Mouse (Mus musculus) midbrain, postnatal 0 days (tissue): ENCODE results near the gene Paqr9. TPM values are rescaled to one million over a fixed set of nuclear protein-coding genes. Genes with fewer than 3 reads are reported as not detected.

Experiments used
- ATAC-seq: fragments of 200-750 bp; cut with Nextera tagmentation; 2 replicates; pipeline ENCODE4 v1.8.0; 2017; ENCODE audit warnings: moderate number of reproducible peaks, mild to moderate bottlenecking, moderate TSS enrichment, moderate library complexity; ENCODE audit not compliant: low FRiP score
- DNase-seq: peaks from one replicate; pipeline ENCODE4 v3.0.0-alpha.2; 2015; ENCODE audit warnings: low spot score
- H3K27ac ChIP-seq: fragments of 300-500 bp; sonication (generic); 2 replicates; pipeline ENCODE4 v1.5.1; 2014; ENCODE audit warnings: low read depth, mild to moderate bottlenecking, low read length, mixed read lengths
- H3K27me3 ChIP-seq: fragments of 300-500 bp; sonication (generic); 2 replicates; pipeline ENCODE4 v1.6.1; 2014; ENCODE audit warnings: low read length, control low read depth, mixed read lengths; ENCODE audit not compliant: insufficient read depth
- H3K36me3 ChIP-seq: fragments of 300-500 bp; sonication (generic); 2 replicates; pipeline ENCODE4 v1.6.1; 2014; ENCODE audit warnings: low read length, control low read depth, mixed read lengths; ENCODE audit not compliant: insufficient read depth
- H3K4me1 ChIP-seq: fragments of 300-500 bp; sonication (generic); 2 replicates; pipeline ENCODE4 v1.6.1; 2014; ENCODE audit warnings: mild to moderate bottlenecking, control low read depth, antibody characterized with exemption, low read length, mixed read lengths; ENCODE audit not compliant: insufficient read depth
- H3K4me2 ChIP-seq: fragments of 300-500 bp; sonication (generic); 2 replicates; pipeline ENCODE4 v1.6.1; 2014; ENCODE audit warnings: low read depth, mild to moderate bottlenecking, low read length, mixed read lengths; ENCODE audit not compliant: poor library complexity, severe bottlenecking
- H3K4me3 ChIP-seq: fragments of 300-500 bp; sonication (generic); 2 replicates; pipeline ENCODE4 v1.5.1; 2014; ENCODE audit warnings: low read depth, mild to moderate bottlenecking, low read length, moderate library complexity
- H3K9ac ChIP-seq: fragments of 300-500 bp; sonication (generic); replicated peaks from 2 replicates; pipeline ENCODE4 v1.6.1; 2014; ENCODE audit warnings: mild to moderate bottlenecking, low read length, moderate library complexity, mixed read lengths; ENCODE audit not compliant: poor library complexity, severe bottlenecking
- H3K9me3 ChIP-seq: fragments of 300-500 bp; sonication (generic); 2 replicates; pipeline ENCODE4 v1.6.1; 2016; ENCODE audit warnings: low read length, control low read depth
- CTCF ChIP-seq: IDR thresholded peaks from 2 replicates; pipeline ENCODE4 v1.5.1; 2016; ENCODE audit warnings: antibody characterized with exemption, mild to moderate bottlenecking
- WGBS: fragments of 180-500 bp; shearing (Covaris S2); extraction: QIAGEN DNeasy Blood & Tissue Kit; methylation state at CpG from one replicate; pipeline ENCODE4 v1.1.7; 2014; 5-methylcytosine and 5-hydroxymethylcytosine counted together
- polyA plus RNA-seq: library from polyadenylated mRNA; unstranded; fragments of >200 nt; fragmentation: Nextera tagmentation; extraction: Ambion mirVana; gene quantifications from 2 replicates; pipeline ENCODE4 v1.2.1, GENCODE M21; 2015
- total RNA-seq: library from RNA; depleted of rRNA; stranded (reverse); fragments of >200 nt; gene quantifications from 2 replicates; pipeline ENCODE4 v1.2.3, GENCODE M21; 2014

The Paqr9 gene
- total and polyA plus RNA-seq, 2 experiments from 2014 or later, result 6.5 to 29.5 TPM

DNA sequence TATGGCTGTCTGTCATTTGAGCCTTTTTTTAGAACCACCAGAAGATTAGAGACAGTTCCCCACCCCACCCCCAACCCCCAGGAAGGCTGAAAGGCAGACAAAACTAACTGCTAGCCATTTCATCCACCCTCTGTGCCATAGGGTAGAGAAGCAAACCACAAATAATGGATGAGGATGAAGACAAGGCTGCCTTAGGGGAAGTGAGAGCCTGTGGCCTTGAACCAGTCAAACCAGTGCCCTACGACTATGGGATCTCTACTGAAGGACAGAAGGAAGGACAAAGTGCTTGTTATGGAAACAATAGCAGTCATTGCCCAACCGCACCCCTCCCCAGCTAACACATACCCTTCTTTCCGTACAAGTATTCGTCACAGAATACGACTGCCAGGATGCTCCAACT lies 9.8 kb downstream of the Paqr9 start:
- no peaks in the 10 kb centered on the region for H3K9me3 ChIP-seq

DNA sequence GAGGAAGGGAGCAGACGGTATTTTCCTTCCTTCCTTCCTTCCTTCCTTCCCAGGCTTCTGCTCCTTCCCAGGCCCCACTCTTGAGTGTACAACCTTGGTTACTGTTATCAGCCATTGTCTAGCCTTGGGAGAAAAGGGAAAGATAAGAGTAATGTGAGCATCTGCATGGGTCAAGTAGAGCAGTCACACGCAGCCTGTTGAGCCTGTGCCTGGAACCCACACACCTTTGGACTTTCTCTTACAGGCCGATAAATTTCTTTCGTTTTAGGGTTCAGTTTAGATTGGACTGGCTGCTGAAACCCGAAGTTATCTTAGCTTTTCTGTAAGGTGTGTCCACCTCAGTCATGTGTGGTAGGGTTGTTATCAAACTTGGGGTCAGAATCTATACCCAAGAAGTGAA lies 10.5 kb downstream of the Paqr9 start:
- H3K27ac ChIP-seq, result no peak overlapping the region
- no peaks in the 10 kb centered on the region for H3K36me3 ChIP-seq
- WGBS, result 91% methylated on average over 5 of the region's 5 CpGs
- no peak overlapping the region for H3K4me3 ChIP-seq
- no peak for ATAC-seq
- no peak for DNase-seq
- no peak for TF ChIP-seq CTCF
- no peaks in the 10 kb centered on the region for H3K27me3 ChIP-seq
- no peaks in the 10 kb centered on the region; the same call in 1 of the 2 replicates for H3K4me1 ChIP-seq
- no peak overlapping the region for H3K4me2 ChIP-seq
- H3K9ac ChIP-seq, result no peak overlapping the region
- no peaks in the 10 kb centered on the region for H3K9me3 ChIP-seq

More for the DNA sequence above, 9.8 kb downstream of the Paqr9 start:
- Histone ChIP-seq H3K9ac (no peak overlapping the region), H3K4me3 (no peak overlapping the region), H3K27ac (no peak overlapping the region), H3K4me1 (no peaks in the 10 kb centered on the region; the same call in 1 of the 2 replicates), H3K4me2 (no peak overlapping the region), H3K27me3 (no peaks in the 10 kb centered on the region), H3K36me3 (no peaks in the 10 kb centered on the region)
- DNase-seq, result no peak
- WGBS, result 84% methylated on average over 5 of the region's 5 CpGs
- no peak for ATAC-seq
- TF ChIP-seq CTCF, result no peak

DNA sequence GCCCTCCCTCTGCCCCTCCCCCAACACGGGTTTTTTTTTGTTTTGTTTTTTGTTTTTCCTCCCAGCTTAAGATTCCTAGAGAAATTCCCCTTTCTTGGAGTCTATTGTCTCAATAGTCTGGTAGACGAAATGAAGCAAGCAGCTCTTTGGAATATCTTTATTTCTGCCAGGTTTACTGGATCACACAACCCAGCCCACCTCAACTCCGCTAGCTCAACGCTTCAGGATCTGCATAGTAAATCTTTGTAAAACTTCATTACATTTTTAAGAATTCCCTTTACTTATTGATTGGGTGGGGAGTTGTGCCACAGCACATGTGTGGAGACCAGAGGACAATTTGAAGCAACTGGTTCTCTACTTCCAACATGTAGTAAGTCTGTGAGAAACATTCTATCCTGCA lies 11.1 kb downstream of the Paqr9 start:
- Histone ChIP-seq H3K36me3 (no peaks in the 10 kb centered on the region), H3K4me2 (no peak overlapping the region), H3K9me3 (no peaks in the 10 kb centered on the region), H3K27me3 (no peaks in the 10 kb centered on the region), H3K27ac (no peak overlapping the region), H3K4me3 (no peak overlapping the region), H3K4me1 (no peaks in the 10 kb centered on the region; the same call in 1 of the 2 replicates), H3K9ac (no peak overlapping the region)
- TF ChIP-seq CTCF, result no peak
- WGBS, result 82% methylated on average over 4 of the region's 4 CpGs
- no peak for ATAC-seq
- DNase-seq, result no peak

DNA sequence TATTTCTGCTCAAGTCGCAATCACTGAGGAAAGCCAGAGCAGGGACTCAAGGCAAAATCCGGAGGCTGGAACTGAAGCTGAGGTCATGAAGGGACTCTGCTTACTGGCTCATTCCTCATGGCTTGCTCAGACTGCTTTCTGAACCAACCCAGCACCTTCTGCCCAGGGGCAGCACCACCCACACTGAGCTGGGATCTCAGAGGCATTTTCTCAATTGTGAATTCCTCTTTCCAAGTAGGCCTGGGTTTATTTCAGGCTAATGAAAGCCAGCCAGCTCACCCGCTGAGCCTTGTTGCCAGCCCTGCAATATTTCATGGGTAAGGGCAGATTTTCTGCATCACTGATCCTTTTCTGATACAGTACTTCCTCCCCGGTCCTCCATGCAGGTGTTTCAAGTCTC lies 12.0 kb downstream of the Paqr9 start:
- Histone ChIP-seq H3K36me3 (no peaks in the 10 kb centered on the region), H3K27me3 (no peaks in the 10 kb centered on the region), H3K27ac (no peak overlapping the region), H3K4me3 (no peak overlapping the region), H3K9me3 (no peaks in the 10 kb centered on the region), H3K4me2 (no peak overlapping the region), H3K9ac (no peak overlapping the region), H3K4me1 (no peaks in the 10 kb centered on the region; the same call in 1 of the 2 replicates)
- ATAC-seq (no peak), DNase-seq (no peak)
- 82% methylated on average over 4 of the region's 4 CpGs for WGBS
- TF ChIP-seq CTCF, result no peak

DNA sequence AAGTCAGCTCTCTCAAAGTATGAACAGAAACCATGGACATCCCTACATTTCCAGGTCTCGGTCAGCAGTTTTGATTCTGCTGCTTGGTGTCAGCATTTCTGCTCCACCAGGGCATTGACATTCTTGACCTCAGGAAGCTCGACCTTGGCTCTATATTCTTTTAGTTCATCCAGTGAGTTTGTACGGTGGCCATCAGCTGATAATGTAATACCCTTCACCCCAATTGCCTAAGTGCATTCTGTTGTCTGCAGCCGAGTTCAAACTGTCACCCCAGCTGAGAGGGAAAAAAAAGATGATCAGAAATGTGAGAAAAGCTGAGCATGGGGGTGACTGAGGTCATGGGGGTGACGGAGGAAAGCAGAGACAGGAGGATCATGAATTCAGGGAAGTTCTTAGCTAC lies 13.1 kb downstream of the Paqr9 start:
- H3K27ac ChIP-seq, result no peak overlapping the region
- DNase-seq (no peak), ATAC-seq (no peak)
- no peak overlapping the region for H3K4me2 ChIP-seq
- no peaks in the 10 kb centered on the region for H3K36me3 ChIP-seq
- H3K4me1 ChIP-seq, result no peaks in the 10 kb centered on the region
- no peaks in the 10 kb centered on the region for H3K27me3 ChIP-seq
- no peak overlapping the region for H3K9ac ChIP-seq
- WGBS, result 78% methylated on average over 5 of the region's 5 CpGs
- H3K9me3 ChIP-seq, result no peaks in the 10 kb centered on the region
- no peak overlapping the region for H3K4me3 ChIP-seq
- TF ChIP-seq CTCF, result no peak

DNA sequence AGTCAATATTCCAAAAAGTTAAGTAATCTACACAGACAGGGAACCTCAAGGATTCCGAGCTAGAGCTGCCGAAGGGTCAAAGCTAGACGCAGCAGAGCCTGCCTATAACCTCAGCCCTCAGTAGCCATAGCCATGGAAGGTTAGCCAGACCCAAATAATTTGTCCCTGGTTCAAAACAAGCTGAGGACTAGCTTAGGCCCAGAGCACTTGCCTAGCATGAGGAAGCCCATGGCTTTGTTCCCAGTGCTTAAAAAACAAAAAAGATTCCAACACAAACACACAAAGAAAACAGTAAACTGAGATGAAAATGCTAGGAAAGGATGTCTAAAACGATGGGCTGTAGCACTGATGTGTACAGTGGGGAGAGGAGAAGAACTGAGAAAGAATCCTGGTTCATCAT lies 14.7 kb downstream of the Paqr9 start:
- Histone ChIP-seq H3K27me3 (no peaks in the 10 kb centered on the region), H3K27ac (no peak overlapping the region), H3K36me3 (no peaks in the 10 kb centered on the region), H3K4me3 (no peak overlapping the region), H3K9ac (no peak overlapping the region), H3K4me1 (no peaks in the 10 kb centered on the region), H3K4me2 (no peak overlapping the region), H3K9me3 (no peaks in the 10 kb centered on the region)
- 85% methylated on average over 4 of the region's 4 CpGs for WGBS
- no peak for TF ChIP-seq CTCF
- DNase-seq (no peak), ATAC-seq (no peak)
